Mouse (Mus musculus): Measurements from ENCODE around the gene Vwa3b.

The Vwa3b gene

DNA sequence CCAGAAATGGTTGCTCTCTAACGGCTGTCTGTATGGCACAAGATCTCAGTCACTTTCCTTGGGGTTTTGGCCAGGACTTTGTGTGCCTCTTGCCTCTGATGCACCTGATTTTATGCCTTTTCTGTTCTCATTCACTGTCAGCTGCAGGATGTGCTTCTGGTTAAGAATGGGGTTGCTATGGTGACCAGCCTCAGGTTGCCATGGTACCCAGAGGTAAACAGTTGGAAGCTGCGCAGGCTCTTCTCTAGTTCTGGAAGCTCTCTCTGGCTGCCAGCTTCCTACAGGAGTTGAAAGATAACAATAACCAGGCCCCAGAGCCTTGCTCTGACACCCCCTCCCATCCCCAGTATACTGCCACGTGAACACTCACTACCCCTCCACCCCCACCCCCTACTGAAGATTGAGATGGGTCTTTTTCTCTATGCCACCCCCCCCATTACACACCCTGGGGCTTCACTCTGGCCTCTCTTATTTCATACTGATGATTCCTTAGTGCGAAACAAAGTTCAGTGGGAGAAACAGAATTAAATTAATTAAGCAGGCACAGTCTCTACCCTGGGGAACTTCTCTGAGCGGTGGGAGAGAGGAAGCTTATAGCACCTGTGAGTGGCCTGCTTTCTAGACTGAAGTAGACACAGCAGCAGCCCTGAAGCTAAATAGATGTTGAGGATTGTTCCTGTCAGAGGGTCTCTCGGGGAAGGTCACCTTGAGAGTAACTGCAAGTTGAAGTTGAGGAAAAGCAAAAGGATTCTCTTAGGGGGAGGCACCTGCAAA is 193.9 kb downstream of the Vwa3b start:
- POLR2A ChIA-PET = interaction anchor here in 2 of 4 experiments (0.6 kb wide), 2 partner anchors 66 to 104 kb away, joined by 4 to 6 read pairs; no protein-coding TSS in a partner anchor
- CTCF ChIA-PET = no interaction called here

DNA sequence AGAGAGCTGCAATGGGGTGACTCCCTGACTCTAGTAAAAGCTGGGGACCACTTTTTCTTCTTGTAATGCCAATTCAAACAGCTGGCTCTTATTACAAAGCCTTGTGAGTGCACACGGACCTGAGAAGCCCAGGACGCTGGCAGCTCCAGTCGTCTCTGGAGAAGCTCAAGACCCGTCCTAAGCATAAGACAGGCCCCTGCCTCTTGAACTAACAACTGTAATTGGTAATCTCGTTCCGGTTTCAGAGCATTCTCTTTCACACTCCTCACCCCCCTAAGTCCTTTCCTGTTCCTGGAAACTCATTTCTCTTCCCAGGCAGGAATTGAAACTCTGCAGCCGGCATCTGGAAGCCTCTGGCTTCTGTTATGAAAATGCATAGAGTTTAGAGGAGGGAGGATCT is 195.6 kb downstream of the Vwa3b start:
- POLR2A ChIA-PET = no interaction called here
- CTCF ChIA-PET = no interaction called here

DNA sequence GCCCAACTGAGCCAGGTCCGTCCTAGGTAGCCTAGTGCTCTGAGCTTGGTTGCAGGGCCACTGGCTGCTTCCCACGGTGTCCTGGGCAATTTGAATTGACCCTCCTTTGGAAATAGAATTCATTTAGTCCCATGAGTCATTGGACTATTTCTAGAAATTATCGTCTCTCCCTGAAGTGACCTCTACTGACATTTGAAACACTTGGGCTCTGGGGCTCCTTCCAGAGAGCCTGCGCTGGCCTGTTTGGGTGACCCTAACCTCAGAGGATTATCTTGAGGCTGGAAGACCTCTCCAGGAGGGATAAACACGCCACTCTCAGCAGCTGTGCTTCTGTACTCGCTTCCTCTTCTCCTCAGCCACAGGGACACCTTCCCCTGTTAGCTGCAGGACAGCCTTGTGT is 204.0 kb downstream of the Vwa3b start:
- POLR2A ChIA-PET = no interaction called here
- CTCF ChIA-PET = interaction anchor here in 1 of 4 experiments (0.6 kb wide), 1 partner anchor 45 kb away, joined by 3 read pairs; no protein-coding TSS in a partner anchor

DNA sequence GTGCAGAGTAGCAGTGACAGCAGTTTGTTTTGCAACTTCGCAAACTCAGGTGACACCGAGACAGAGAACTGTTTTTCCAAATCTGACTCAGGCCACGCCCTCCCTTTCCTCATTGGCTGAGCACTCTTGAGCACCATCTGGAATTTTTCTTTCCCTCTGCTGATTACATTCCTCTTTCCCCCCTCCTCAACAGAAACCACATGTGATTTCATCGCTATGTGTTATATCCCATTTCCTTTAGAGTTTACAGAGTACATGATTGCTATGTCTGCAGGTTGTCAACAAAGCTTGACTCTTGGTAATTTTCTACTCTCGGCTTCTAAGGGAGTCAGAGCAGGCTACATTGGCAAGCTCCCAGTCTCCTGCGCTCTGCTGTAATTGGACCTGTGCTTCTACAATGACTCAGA is 204.9 kb downstream of the Vwa3b start:
- CTCF ChIA-PET = no interaction called here
- POLR2A ChIA-PET = interaction anchor here in 1 of 4 experiments (0.6 kb wide), 1 partner anchor 187 kb away, joined by 3 read pairs; no protein-coding TSS in a partner anchor
